Mouse (Mus musculus) bone marrow macrophage, adult 2 months (primary cell): ENCODE results near the gene St3gal2.

Experiments used
- CTCF ChIP-seq: IDR thresholded peaks from 2 replicates; pipeline ENCODE4 v1.5.1; 2012; ENCODE audit warnings: low read depth, mild to moderate bottlenecking, low read length, moderate library complexity
- POLR2A ChIP-seq: IDR thresholded peaks from 2 replicates; pipeline ENCODE4 v1.6.1; 2012; ENCODE audit warnings: mild to moderate bottlenecking, low read depth, low read length, borderline replicate concordance

DNA sequence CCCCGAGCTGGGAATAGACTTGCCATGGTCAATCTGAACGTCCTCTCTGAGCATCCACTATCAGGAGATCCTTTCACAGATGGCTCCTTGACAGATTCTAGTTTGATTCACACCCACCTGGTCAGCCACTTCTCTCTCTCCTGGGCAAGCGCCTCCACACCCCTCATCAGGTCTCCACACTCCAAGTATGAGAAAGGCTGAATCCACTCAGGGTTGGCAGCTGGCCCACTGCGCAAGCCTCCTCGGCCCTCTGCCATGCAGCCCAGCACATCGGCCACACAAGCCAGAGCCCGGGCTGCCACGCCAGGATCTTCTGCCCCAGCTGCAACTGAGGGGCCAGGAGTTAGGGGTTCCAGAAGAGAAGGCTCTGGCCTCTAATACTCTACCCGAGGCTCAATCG, 32.2 kb upstream of the St3gal2 start:
- no peak for TF ChIP-seq CTCF
- no peak for TF ChIP-seq POLR2A
